Mouse (Mus musculus) heart, postnatal 0 days (tissue): ENCODE measurements around the gene Magi1. TPM values are rescaled to one million over a fixed set of nuclear protein-coding genes. Genes with fewer than 3 reads are reported as not detected.

ENCODE experiments used
- ATAC-seq: fragments of 200-750 bp; cut with Nextera tagmentation; 2 replicates; pipeline ENCODE4 v1.8.0; 2017; ENCODE audit warnings: low read depth, moderate number of reproducible peaks, moderate library complexity; ENCODE audit not compliant: insufficient read depth
- DNase-seq: peaks from one replicate; pipeline ENCODE4 v3.0.0-alpha.2; 2016; ENCODE audit warnings: low spot score
- H3K27ac ChIP-seq: fragments of 300-500 bp; sonication (generic); 2 replicates; pipeline ENCODE4 v1.5.1; 2014; ENCODE audit warnings: low read depth, mild to moderate bottlenecking
- H3K27me3 ChIP-seq: fragments of 300-500 bp; sonication (generic); 2 replicates; pipeline ENCODE4 v1.6.1; 2014; ENCODE audit warnings: low read length, mixed read lengths; ENCODE audit not compliant: control insufficient read depth, insufficient read depth
- H3K36me3 ChIP-seq: fragments of 300-500 bp; sonication (generic); replicated peaks from 2 replicates; pipeline ENCODE4 v1.6.1; 2014; ENCODE audit warnings: low read length, mixed read lengths; ENCODE audit not compliant: control insufficient read depth, insufficient read depth
- H3K4me1 ChIP-seq: fragments of 300-500 bp; sonication (generic); 2 replicates; pipeline ENCODE4 v1.6.1; 2014; ENCODE audit warnings: antibody characterized with exemption; ENCODE audit not compliant: control insufficient read depth, insufficient read depth
- H3K4me2 ChIP-seq: fragments of 300-500 bp; sonication (generic); 2 replicates; pipeline ENCODE4 v1.6.1; 2014; ENCODE audit warnings: low read depth, mild to moderate bottlenecking, low read length, moderate library complexity
- H3K4me3 ChIP-seq: fragments of 300-500 bp; sonication (generic); 2 replicates; pipeline ENCODE4 v1.5.1; 2014; ENCODE audit warnings: low read depth, low read length
- H3K9ac ChIP-seq: fragments of 300-500 bp; sonication (generic); replicated peaks from 2 replicates; pipeline ENCODE4 v1.6.1; 2014; ENCODE audit warnings: low read depth, low read length, mixed read lengths
- H3K9me3 ChIP-seq: fragments of 300-500 bp; sonication (generic); replicated peaks from 2 replicates; pipeline ENCODE4 v1.6.1; 2016; ENCODE audit warnings: low read length; ENCODE audit not compliant: control insufficient read depth
- CTCF ChIP-seq: IDR thresholded peaks from 2 replicates; pipeline ENCODE4 v1.5.1; 2016; ENCODE audit warnings: antibody characterized with exemption, control low read depth, low read depth
- EP300 ChIP-seq: IDR thresholded peaks from 2 replicates; pipeline ENCODE4 v1.6.1; 2016; ENCODE audit warnings: antibody characterized with exemption, low read depth
- WGBS: fragments of 180-500 bp; shearing (Covaris S2); extraction: QIAGEN DNeasy Blood & Tissue Kit; methylation state at CpG from one replicate; pipeline ENCODE4 v1.1.7; 2014; 5-methylcytosine and 5-hydroxymethylcytosine counted together
- polyA plus RNA-seq: library from polyadenylated mRNA; unstranded; fragments of >200 nt; fragmentation: Nextera tagmentation; extraction: Ambion mirVana; gene quantifications from 2 replicates; pipeline ENCODE4 v1.2.1, GENCODE M21; 2015
- total RNA-seq: library from RNA; depleted of rRNA; stranded (reverse); fragments of >200 nt; gene quantifications from 2 replicates; pipeline ENCODE4 v1.2.3, GENCODE M21; 2014; ENCODE audit warnings: low replicate concordance

Magi1 gene
- total and polyA plus RNA-seq, 2 experiments from 2014 or later, result 4.6 to 15.3 TPM

DNA sequence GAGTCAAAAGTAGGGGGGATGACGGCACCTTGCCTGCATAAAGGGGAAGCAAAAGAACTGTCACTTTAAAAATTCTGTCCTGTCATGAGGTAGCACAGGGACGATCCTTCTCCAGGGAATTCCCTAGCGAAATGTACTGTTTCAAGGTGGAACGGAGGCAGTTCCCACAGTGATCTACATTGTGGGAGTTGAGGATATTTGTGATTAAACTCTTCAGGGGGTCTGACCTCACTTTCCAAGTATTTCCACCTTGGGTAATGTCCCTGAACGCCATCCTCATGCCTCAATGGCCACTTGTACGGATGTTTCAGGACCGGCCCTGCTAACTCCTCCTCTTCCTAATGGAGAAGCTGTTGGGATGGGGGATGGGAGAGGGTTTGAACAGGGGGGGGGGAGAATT, 559.0 kb downstream of the Magi1 start:
- no peak for ATAC-seq
- Histone ChIP-seq H3K4me2 (no peak overlapping the region), H3K9ac (no peak overlapping the region), H3K4me3 (no peak overlapping the region), H3K27ac (no peak overlapping the region), H3K27me3 (no peaks in the 10 kb centered on the region), H3K36me3 (no peaks in the 10 kb centered on the region), H3K4me1 (peaks cover 9% of the 10 kb centered on the region; the same call in 1 of the 2 replicates), H3K9me3 (no peaks in the 10 kb centered on the region)
- TF ChIP-seq EP300, result no peak
- TF ChIP-seq CTCF, result no peak
- 72% methylated on average over 7 of the region's 7 CpGs for WGBS
- DNase-seq, result no peak

DNA sequence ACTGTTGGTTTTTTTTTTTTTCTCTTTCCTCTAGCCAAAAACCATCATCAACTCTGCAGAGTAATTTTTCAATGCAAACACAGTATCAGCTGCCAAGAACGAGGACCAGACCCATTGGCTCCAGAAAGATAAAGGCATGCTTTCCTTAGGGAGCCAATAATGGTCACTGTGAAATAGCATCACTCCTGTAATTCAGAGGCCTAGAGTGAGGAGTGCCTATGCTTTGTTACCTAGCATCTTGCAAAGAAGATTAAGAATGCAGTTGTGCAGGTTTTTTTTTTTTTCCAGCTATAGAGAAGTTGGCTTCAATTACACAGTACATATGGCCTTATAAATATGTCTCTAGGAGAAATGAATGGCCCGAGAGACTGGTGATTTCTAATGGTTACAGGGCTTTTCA, 560.5 kb downstream of the Magi1 start:
- DNase-seq (no peak), ATAC-seq (no peak)
- Histone ChIP-seq H3K4me2 (no peak overlapping the region), H3K9me3 (no peaks in the 10 kb centered on the region), H3K9ac (no peak overlapping the region), H3K4me3 (no peak overlapping the region), H3K36me3 (no peaks in the 10 kb centered on the region), H3K4me1 (peaks cover 12% of the 10 kb centered on the region; the same call in 1 of the 2 replicates), H3K27me3 (no peaks in the 10 kb centered on the region), H3K27ac (no peak overlapping the region)
- TF ChIP-seq CTCF, result no peak
- no peak for TF ChIP-seq EP300
- 65% methylated on average over 2 of the region's 2 CpGs for WGBS

DNA sequence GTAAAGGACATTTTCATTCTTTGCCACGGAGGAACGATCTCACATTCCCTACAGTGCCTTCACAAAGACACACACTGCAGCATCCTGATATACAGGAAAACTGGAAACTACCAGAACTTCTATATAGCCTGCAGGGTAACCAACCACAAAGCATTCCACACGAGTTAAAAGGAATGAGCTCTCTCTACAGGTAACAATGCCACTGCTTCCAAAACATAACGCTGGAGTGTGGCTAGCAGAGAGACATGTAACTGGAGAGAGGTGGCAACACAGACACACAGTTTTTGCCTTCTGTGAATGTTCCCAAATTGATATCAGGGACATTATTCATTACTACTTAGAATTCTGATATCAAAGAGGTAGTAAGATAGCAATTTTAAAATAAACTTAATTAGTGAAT, 564.2 kb downstream of the Magi1 start:
- Histone ChIP-seq H3K27ac (no peak overlapping the region), H3K9ac (no peak overlapping the region), H3K27me3 (no peaks in the 10 kb centered on the region), H3K4me2 (no peak overlapping the region), H3K4me3 (no peak overlapping the region), H3K36me3 (no peaks in the 10 kb centered on the region), H3K9me3 (no peaks in the 10 kb centered on the region), H3K4me1 (0 out of 2 replicates have a peak, but pooled peaks cover 6% of the 10 kb centered on the region)
- DNase-seq, result no peak
- TF ChIP-seq EP300 (no peak), CTCF (no peak)
- 42% methylated on average over 4 of the region's 4 CpGs for WGBS
- ATAC-seq, result no peak

DNA sequence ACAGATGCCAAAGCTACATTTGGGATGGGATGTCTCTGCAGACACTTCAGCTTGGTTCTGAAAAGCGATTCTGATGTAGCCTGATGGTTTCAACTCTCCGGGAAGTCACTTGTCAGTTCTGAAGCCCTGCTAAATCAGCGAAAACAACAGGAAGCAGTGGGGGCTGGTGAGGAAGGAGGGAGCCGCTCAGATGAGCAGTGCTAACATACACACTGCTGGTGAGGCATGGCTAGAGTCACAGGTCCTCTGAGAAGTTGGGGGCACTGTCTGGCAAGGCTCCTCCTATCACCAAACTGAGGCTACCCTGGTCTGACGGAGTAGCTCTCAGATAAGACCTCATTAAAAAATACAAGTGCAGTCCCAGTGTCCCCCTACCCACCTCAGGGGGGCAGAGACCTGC, 565.3 kb downstream of the Magi1 start:
- H3K4me3 ChIP-seq, result no peak overlapping the region
- no peaks in the 10 kb centered on the region for H3K9me3 ChIP-seq
- no peaks in the 10 kb centered on the region for H3K27me3 ChIP-seq
- no peak overlapping the region for H3K27ac ChIP-seq
- 19% methylated on average over 5 of the region's 5 CpGs for WGBS
- H3K4me1 ChIP-seq, result 0 out of 2 replicates have a peak, but pooled peaks cover 6% of the 10 kb centered on the region
- H3K4me2 ChIP-seq, result no peak overlapping the region; the same call in 1 of the 2 replicates
- no peak overlapping the region for H3K9ac ChIP-seq
- no peak for ATAC-seq
- TF ChIP-seq EP300 (no peak), CTCF (no peak)
- no peak for DNase-seq
- H3K36me3 ChIP-seq, result no peaks in the 10 kb centered on the region

DNA sequence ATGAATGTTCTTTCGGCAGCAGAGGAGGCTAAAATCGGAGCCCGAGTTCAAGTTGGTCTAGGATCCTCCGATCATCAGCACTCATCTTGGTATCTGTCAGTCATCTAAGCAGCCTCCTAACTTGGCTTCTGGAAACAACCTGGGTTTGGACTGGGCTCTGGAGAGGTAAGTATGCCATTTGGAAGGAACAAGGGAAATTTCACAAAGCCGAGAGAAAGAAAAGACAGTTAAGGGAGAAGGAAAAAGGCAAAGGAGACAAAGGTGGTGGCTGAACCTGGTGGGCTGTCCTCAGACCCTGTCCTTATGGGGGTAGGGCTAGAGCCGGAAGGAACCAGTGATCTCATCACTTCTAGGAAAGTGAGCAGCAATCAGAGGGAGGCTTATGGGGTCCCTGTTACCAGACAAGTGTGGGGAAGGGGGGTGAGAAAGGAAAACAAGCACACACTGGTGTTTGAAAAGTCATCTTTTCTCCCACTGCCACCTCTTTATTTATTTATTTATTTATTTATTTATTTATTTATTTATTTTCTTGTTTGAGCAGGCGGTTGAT, 565.8 kb downstream of the Magi1 start:
- no peak overlapping the region for H3K4me3 ChIP-seq
- H3K27me3 ChIP-seq, result no peaks in the 10 kb centered on the region
- 49% methylated on average over 7 of the region's 7 CpGs for WGBS
- H3K9ac ChIP-seq, result no peak overlapping the region
- no peak for ATAC-seq
- H3K36me3 ChIP-seq, result no peaks in the 10 kb centered on the region
- DNase-seq, result no peak
- H3K4me1 ChIP-seq, result 0 out of 2 replicates have a peak, but pooled peaks cover 6% of the 10 kb centered on the region
- no peaks in the 10 kb centered on the region for H3K9me3 ChIP-seq
- TF ChIP-seq CTCF, result no peak
- no peak for TF ChIP-seq EP300
- no peak overlapping the region for H3K27ac ChIP-seq
- H3K4me2 ChIP-seq, result no peak overlapping the region; the same call in 1 of the 2 replicates
